In the genomic region with DNA sequence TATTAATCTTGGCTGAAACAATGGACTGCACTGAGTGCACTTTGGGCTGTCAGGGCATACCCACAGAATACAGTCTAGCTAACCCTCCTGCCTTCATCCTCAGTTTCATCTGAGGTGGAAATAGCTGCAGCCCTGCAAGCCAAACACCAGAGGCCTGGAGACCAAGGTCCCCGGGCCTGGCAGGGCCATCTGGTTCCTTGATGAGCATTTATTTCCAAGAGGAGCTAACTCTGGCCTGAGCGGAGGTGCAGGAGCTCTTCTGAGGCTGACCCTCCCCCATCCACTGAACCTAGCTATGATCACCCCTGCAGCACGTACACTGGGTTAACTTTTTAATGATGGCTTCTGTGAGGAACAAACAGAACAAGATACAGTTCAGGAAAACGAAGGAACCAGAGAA, we compare ENCODE assay signal across 26 mouse cellular contexts.
DNase-seq lines count a peak whose midpoint lies in the region; ATAC-seq lines count a peak whose summit lies in the region.
"Had no signal": no experiment of that assay in that cellular context is flagged by ENCODE, and none has a peak within 500 bp of the region (broad histone marks: within the 10 kb centered on the region; RNA-seq: fewer than 3 reads in every experiment).

No protein-coding gene starts in this region.

- no peak overlapping the region for H3K4me2 ChIP-seq in limb, embryonic 11.5 days (ENCODE audit: low read depth, severe bottlenecking)
- H3K4me2 ChIP-seq: heart, embryonic 13.5 days; hindbrain, embryonic 12.5 days; limb, embryonic 15.5 days; liver, embryonic 13.5 days; midbrain, embryonic 11.5 days; neural tube, embryonic 13.5 days had no signal

- no peaks in the 10 kb centered on the region for H3K4me1 ChIP-seq in limb, embryonic 11.5 days (ENCODE audit: control insufficient read depth, insufficient read depth, low read length)
- H3K4me1 ChIP-seq in limb, embryonic 10.5 days, result peaks cover 11% of the 10 kb centered on the region
- H3K4me1 ChIP-seq: limb, embryonic 15.5 days; liver, embryonic 13.5 days had no signal

- DNase-seq in limb, embryonic 11.5 days (ENCODE audit: low spot score), result peak; percentile 43
- no peak for DNase-seq in limb, embryonic 10.5 days (ENCODE audit: low spot score)
- DNase-seq in embryo, embryonic 10 days (ENCODE audit: low spot score), result peak; percentile 14
- peak; percentile 20 for DNase-seq in embryo, embryonic 9.5 days (ENCODE audit: extremely low spot score)
- peak; percentile 58 for DNase-seq in retina, postnatal 1 day
- DNase-seq in kidney, postnatal 25 days, result no peak
- no peak for DNase-seq in adrenal gland, postnatal 25 days
- DNase-seq: cerebellum, adult 8-10 months; heart, postnatal 10 days; kidney, adult 9 months; kidney, postnatal 10 days; liver, embryonic 13.5 days; lung, adult 18-20 months; lung, postnatal 36 days; thymus, adult 2 months; thymus, postnatal 36 days had no signal

- 24% methylated on average over 4 of the region's 4 CpGs for WGBS in limb, embryonic 11.5 days
- 29% methylated on average over 4 of the region's 4 CpGs for WGBS in limb, embryonic 10.5 days

- no peaks in the 10 kb centered on the region for H3K36me3 ChIP-seq in limb, embryonic 11.5 days (ENCODE audit: control insufficient read depth, insufficient read depth, low read length)
- H3K36me3 ChIP-seq in limb, embryonic 10.5 days, result no peaks in the 10 kb centered on the region
- H3K36me3 ChIP-seq: heart, embryonic 13.5 days; hindbrain, embryonic 12.5 days; limb, embryonic 15.5 days; liver, embryonic 13.5 days; neural tube, embryonic 13.5 days had no signal

- no peak for ATAC-seq in limb, embryonic 11.5 days (ENCODE audit: insufficient number of reproducible peaks, low FRiP score, low TSS enrichment, low read depth)
- ATAC-seq: CD4-positive, CD25-positive, alpha-beta regulatory T cell, adult 4 months; forebrain, embryonic 16.5 days; intestine, postnatal 0 days had no signal

- no peaks in the 10 kb centered on the region for H3K9me3 ChIP-seq in limb, embryonic 11.5 days (ENCODE audit: control insufficient read depth, low read length)
- H3K9me3 ChIP-seq in limb, embryonic 10.5 days (replicated peaks), result no peaks in the 10 kb centered on the region
- H3K9me3 ChIP-seq: heart, embryonic 13.5 days; hindbrain, embryonic 12.5 days; limb, embryonic 15.5 days; liver, embryonic 13.5 days; neural tube, embryonic 13.5 days had no signal

- no peak overlapping the region for H3K9ac ChIP-seq in limb, embryonic 11.5 days (ENCODE audit: low read length)
- H3K9ac ChIP-seq: heart, embryonic 13.5 days; hindbrain, embryonic 12.5 days; limb, embryonic 15.5 days; liver, embryonic 13.5 days; neural tube, embryonic 13.5 days had no signal

- no peak overlapping the region for H3K4me3 ChIP-seq in limb, embryonic 11.5 days (ENCODE audit: low read depth, low read length)
- H3K4me3 ChIP-seq in limb, embryonic 10.5 days, result no peak overlapping the region
- H3K4me3 ChIP-seq: erythroblast, embryonic 14.5 days; heart, embryonic 13.5 days; hindbrain, embryonic 12.5 days; limb, embryonic 15.5 days; liver, embryonic 13.5 days; myocyte; neural tube, embryonic 13.5 days had no signal

- 0 out of 2 replicates have a peak overlapping the region, but pooled peaks have one; percentile 30 for H3K27ac ChIP-seq in limb, embryonic 11.5 days (replicated peaks; ENCODE audit: low read depth, low read length)
- H3K27ac ChIP-seq in limb, embryonic 10.5 days, result no peak overlapping the region
- H3K27ac ChIP-seq: heart, embryonic 13.5 days; hindbrain, embryonic 12.5 days; limb, embryonic 15.5 days; liver, embryonic 13.5 days; neural tube, embryonic 13.5 days had no signal

- H3K27me3 ChIP-seq in limb, embryonic 11.5 days (ENCODE audit: control insufficient read depth, insufficient read depth, low read length), result no peaks in the 10 kb centered on the region
- H3K27me3 ChIP-seq in limb, embryonic 10.5 days (ENCODE audit: low read depth, poor library complexity, severe bottlenecking), result no peaks in the 10 kb centered on the region
- H3K27me3 ChIP-seq: heart, embryonic 13.5 days; hindbrain, embryonic 12.5 days; limb, embryonic 15.5 days; liver, embryonic 13.5 days; neural tube, embryonic 13.5 days had no signal

Comparison
In these comparisons a context has a peak if more than half of its experiments do, and no peak if none do; other contexts are left out.
1. DNase-seq: peak in limb, embryonic 11.5 days (single experiment), embryo, embryonic 10 days (single experiment), embryo, embryonic 9.5 days (single experiment) and retina, postnatal 1 day (single experiment); none in limb, embryonic 10.5 days (single experiment), kidney, postnatal 25 days (0 of 2) and adrenal gland, postnatal 25 days (single experiment).